Mouse (Mus musculus) brain, adult 10 weeks (tissue): Measurements from ENCODE around the gene Mrpl41. TPM values are rescaled to one million over a fixed set of nuclear protein-coding genes. Genes with fewer than 3 reads are reported as not detected.

Source experiments
- polyA plus RNA-seq: library from polyadenylated mRNA; stranded (reverse); fragments of 350-450 nt; fragmentation: Illumina TruSeq; extraction: RNeasy Lipid Tissue Mini Kit (QIAGEN cat#74804); gene quantifications from one replicate; pipeline ENCODE4 v1.2.3, GENCODE M21; 2015; ENCODE audit warnings: low read depth, low replicate concordance

Mrpl41 gene
- polyA plus RNA-seq = 176 TPM

GRCm38 (mm10) chr2:24974906-24975703, at the start of gene Mrpl41:
Mrpl41 (minus strand) TSS chr2:24975098.

GRCm38 (mm10) chr2:24975704-24976297, 903 bp upstream of the Mrpl41 start, which contains the start of gene Pnpla7:
Pnpla7 (plus strand) TSS chr2:24976033.

GRCm38 (mm10) chr2:24962304-24963000, 12.4 kb downstream of the Mrpl41 start, which contains the start of gene Dph7:
Dph7 (plus strand) TSS chr2:24962400.

GRCm38 (mm10) chr2:24949421-24950188, 25.3 kb downstream of the Mrpl41 start, which contains the start of gene Zmynd19:
Zmynd19 (plus strand) TSS chr2:24949792.

GRCm38 (mm10) chr2:24935057-24935796, 39.7 kb downstream of the Mrpl41 start, which contains the start of gene Arrdc1:
Arrdc1 (minus strand) TSS chr2:24935252.

Other genes starting within 250 kb of the Mrpl41 start
- 37.4 TPM for gene Cacna1b, start 211.9 kb downstream of the Mrpl41 start, polyA plus RNA-seq
- 20.3 TPM for gene Ehmt1, start 55.5 kb downstream of the Mrpl41 start, polyA plus RNA-seq
- 13.1 TPM for gene Arrdc1, start 39.8 kb downstream of the Mrpl41 start, polyA plus RNA-seq
- gene Zmynd19, start 25.3 kb downstream of the Mrpl41 start, polyA plus RNA-seq = 34.0 TPM
- gene Dph7, start 12.7 kb downstream of the Mrpl41 start, polyA plus RNA-seq = 37.8 TPM
- 11.9 TPM for gene Pnpla7, start 935 bp upstream of the Mrpl41 start, polyA plus RNA-seq
- gene Nsmf, start 79.3 kb upstream of the Mrpl41 start, polyA plus RNA-seq = 429 TPM
- not detected for gene Entpd8, start 105.2 kb upstream of the Mrpl41 start, polyA plus RNA-seq
- not detected for gene Noxa1, start 120.1 kb upstream of the Mrpl41 start, polyA plus RNA-seq
- gene Nrarp, start 205.7 kb upstream of the Mrpl41 start, polyA plus RNA-seq = 13.6 TPM
- 2.9 TPM for gene Tor4a, start 221.8 kb upstream of the Mrpl41 start, polyA plus RNA-seq
- gene Nelfb, start 236.4 kb upstream of the Mrpl41 start, polyA plus RNA-seq = 47.7 TPM
- not detected for gene Stpg3, start 239.5 kb upstream of the Mrpl41 start, polyA plus RNA-seq
- gene Fam166a, start 243.6 kb upstream of the Mrpl41 start, polyA plus RNA-seq = not detected
- gene Tubb4b, start 249.6 kb upstream of the Mrpl41 start, polyA plus RNA-seq = 563 TPM